Mouse (Mus musculus) limb, embryonic 11.5 days (tissue): ENCODE data around the gene Fam72a. TPM values are rescaled to one million over a fixed set of nuclear protein-coding genes. Genes with fewer than 3 reads are reported as not detected.

Source experiments
- ATAC-seq: fragments of 200-750 bp; cut with Nextera tagmentation; 2 replicates; pipeline ENCODE4 v1.8.0; 2017; ENCODE audit warnings: low read depth; ENCODE audit not compliant: insufficient number of reproducible peaks, low FRiP score, low TSS enrichment
- DNase-seq: peaks from one replicate; pipeline ENCODE4 v3.0.0-alpha.2; 2015; ENCODE audit warnings: low spot score
- H3K27ac ChIP-seq: fragments of 300-500 bp; sonication (generic); replicated peaks from 2 replicates; pipeline ENCODE4 v1.5.1; 2014; ENCODE audit warnings: low read depth, mild to moderate bottlenecking, low read length
- H3K27me3 ChIP-seq: fragments of 300-500 bp; sonication (generic); 2 replicates; pipeline ENCODE4 v1.6.1; 2014; ENCODE audit warnings: mild to moderate bottlenecking, low read length, mixed read lengths; ENCODE audit not compliant: control insufficient read depth, insufficient read depth
- H3K36me3 ChIP-seq: fragments of 300-500 bp; sonication (generic); 2 replicates; pipeline ENCODE4 v1.6.1; 2014; ENCODE audit warnings: mild to moderate bottlenecking, low read length, moderate library complexity, mixed read lengths; ENCODE audit not compliant: control insufficient read depth, insufficient read depth
- H3K4me1 ChIP-seq: fragments of 300-500 bp; sonication (generic); 2 replicates; pipeline ENCODE4 v1.6.1; 2014; ENCODE audit warnings: low read length, mixed read lengths; ENCODE audit not compliant: control insufficient read depth, insufficient read depth
- H3K4me2 ChIP-seq: fragments of 300-500 bp; sonication (generic); 2 replicates; pipeline ENCODE4 v1.6.1; 2014; ENCODE audit warnings: low read depth, mild to moderate bottlenecking, moderate library complexity; ENCODE audit not compliant: severe bottlenecking
- H3K4me3 ChIP-seq: fragments of 300-500 bp; sonication (generic); 2 replicates; pipeline ENCODE4 v1.5.1; 2014; ENCODE audit warnings: low read depth, low read length
- H3K9ac ChIP-seq: fragments of 300-500 bp; sonication (generic); 2 replicates; pipeline ENCODE4 v1.6.1; 2014; ENCODE audit warnings: mild to moderate bottlenecking, low read length
- H3K9me3 ChIP-seq: fragments of 300-500 bp; sonication (generic); 2 replicates; pipeline ENCODE4 v1.6.1; 2016; ENCODE audit warnings: low read length; ENCODE audit not compliant: control insufficient read depth
- WGBS: fragments of 180-500 bp; shearing (Covaris S2); extraction: QIAGEN DNeasy Blood & Tissue Kit; methylation state at CpG from one replicate; pipeline ENCODE4 v1.1.7; 2014; 5-methylcytosine and 5-hydroxymethylcytosine counted together
- microRNA-seq: library from miRNA; unstranded; fragments of <30 nt; microRNA quantifications from one replicate; pipeline ENCODE4, GENCODE M21; 2016
- polyA plus RNA-seq: library from polyadenylated mRNA; unstranded; fragments of >200 nt; fragmentation: Nextera tagmentation; extraction: Ambion mirVana; gene quantifications from 2 replicates; pipeline ENCODE4 v1.2.1, GENCODE M21; 2014

Fam72a gene
- polyA plus RNA-seq, 1 experiment from 2014 or later: 3.9 TPM

DNA sequence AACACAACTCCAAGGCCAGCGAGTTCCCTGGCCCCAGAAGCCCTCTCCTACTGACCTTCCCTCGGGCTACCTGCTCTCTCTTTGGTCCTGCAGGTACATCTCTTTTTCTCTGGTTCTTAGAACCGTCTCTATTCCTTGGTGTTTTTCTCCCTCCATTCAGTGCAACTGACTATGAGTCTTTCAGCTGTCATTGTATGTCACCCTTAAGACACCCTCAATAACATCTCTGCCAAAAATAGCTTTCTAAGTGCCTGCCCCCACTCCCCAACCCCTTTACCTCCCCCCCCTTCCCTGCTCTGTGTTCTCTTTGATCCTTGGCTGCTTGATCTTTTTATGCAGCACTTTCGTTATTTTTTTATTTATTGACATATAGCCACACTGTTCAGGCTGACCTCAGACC, 52.7 kb downstream of the Fam72a start:
- no peaks in the 10 kb centered on the region for H3K9me3 ChIP-seq
- no peak overlapping the region for H3K4me3 ChIP-seq
- H3K27me3 ChIP-seq: no peaks in the 10 kb centered on the region
- DNase-seq: no peak
- WGBS: 42% methylated on average over 4 of the region's 4 CpGs
- peaks cover 2% of the 10 kb centered on the region; the same call in 1 of the 2 replicates for H3K4me1 ChIP-seq
- no peak for ATAC-seq
- H3K27ac ChIP-seq: no peak overlapping the region
- H3K4me2 ChIP-seq: no peak overlapping the region
- H3K36me3 ChIP-seq: no peaks in the 10 kb centered on the region
- no peak overlapping the region for H3K9ac ChIP-seq

DNA sequence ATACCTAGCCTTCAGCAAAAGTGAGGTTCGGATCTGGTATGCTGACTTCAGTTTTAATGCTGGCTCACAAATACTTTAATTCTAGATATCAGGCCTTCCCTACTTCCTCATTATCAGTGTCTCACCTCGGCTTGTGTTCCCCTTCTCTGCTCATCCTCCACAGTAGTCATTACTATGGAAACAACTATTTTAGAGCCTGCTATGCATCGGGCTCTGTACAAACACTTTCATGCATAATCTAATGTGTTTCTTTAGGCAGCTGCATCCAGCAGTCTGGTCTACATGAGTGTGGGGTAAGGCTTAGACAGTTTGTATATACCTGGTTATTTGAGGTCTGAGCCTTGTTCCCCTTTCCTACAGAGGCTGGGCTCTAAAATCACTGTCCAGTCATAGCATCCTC, 55.9 kb downstream of the Fam72a start:
- Histone ChIP-seq H3K27me3 (no peaks in the 10 kb centered on the region), H3K4me1 (peaks cover 2% of the 10 kb centered on the region; the same call in 1 of the 2 replicates), H3K9ac (no peak overlapping the region), H3K4me2 (no peak overlapping the region), H3K9me3 (no peaks in the 10 kb centered on the region), H3K36me3 (no peaks in the 10 kb centered on the region), H3K4me3 (no peak overlapping the region), H3K27ac (no peak overlapping the region)
- ATAC-seq (no peak), DNase-seq (no peak)
- WGBS: 91% methylated on average over 3 of the region's 3 CpGs

DNA sequence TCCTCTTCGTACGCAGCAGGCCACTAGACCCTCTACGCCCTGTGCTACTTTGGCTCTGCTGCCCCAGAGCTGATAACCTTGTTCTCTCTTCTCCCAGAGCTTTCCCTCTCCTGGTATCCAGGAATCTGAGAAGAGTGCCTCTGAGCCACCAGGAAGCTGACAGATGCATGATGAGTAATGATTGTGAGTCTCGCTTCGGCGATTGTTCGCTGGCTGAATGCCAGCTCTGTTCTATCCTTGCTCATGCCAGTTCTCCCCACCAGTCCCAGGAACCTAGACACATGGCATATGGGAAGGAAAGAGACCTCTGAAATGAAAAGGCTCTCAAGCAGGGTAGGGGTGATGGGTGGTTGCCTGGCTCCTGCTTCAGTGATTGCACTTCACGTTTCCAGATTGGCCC, 59.1 kb downstream of the Fam72a start:
- no peak overlapping the region for H3K9ac ChIP-seq
- DNase-seq: no peak
- ATAC-seq: no peak
- no peaks in the 10 kb centered on the region for H3K36me3 ChIP-seq
- H3K27me3 ChIP-seq: no peaks in the 10 kb centered on the region
- H3K4me3 ChIP-seq: no peak overlapping the region
- WGBS: 92% methylated on average over 8 of the region's 8 CpGs
- H3K4me2 ChIP-seq: no peak overlapping the region
- no peaks in the 10 kb centered on the region for H3K9me3 ChIP-seq
- no peak overlapping the region for H3K27ac ChIP-seq
- H3K4me1 ChIP-seq: no peaks in the 10 kb centered on the region

Small RNA genes within 50 kb of the gene (microRNA-seq; reads per million reads assigned to microRNA genes)
- not detected for gene Gm24273

Other genes with a start within 250 kb of the Fam72a start
- 1.0 and 1.5 TPM in 2 replicates for gene Ikbke, start 248.3 kb upstream of the Fam72a start, polyA plus RNA-seq
- 18.1 and 19.5 TPM in 2 replicates for gene Srgap2, start 551 bp upstream of the Fam72a start, polyA plus RNA-seq
- gene Avpr1b, start 71.3 kb downstream of the Fam72a start, polyA plus RNA-seq: not detected in 2 replicates
- gene Ctse, start 110.4 kb downstream of the Fam72a start, polyA plus RNA-seq: 0.13 TPM in 2 replicates
- gene Rab7b, start 160.8 kb downstream of the Fam72a start, polyA plus RNA-seq: 0.33 and 0.65 TPM in 2 replicates
- gene Slc26a9, start 216.1 kb downstream of the Fam72a start, polyA plus RNA-seq: not detected in 2 replicates